Mouse (Mus musculus) hindbrain, embryonic 16.5 days (tissue): Measurements from ENCODE around the gene Yars2. TPM values are rescaled to one million over a fixed set of nuclear protein-coding genes. Genes with fewer than 3 reads are reported as not detected.
A peak's percentile ranks its signal among the peaks of the same experiment; 100 is the strongest.
"Not testable (repeated sequence)": the region's sequence is repeated elsewhere in the genome, so short reads cannot be mapped to it uniquely, and the experiment has no call there.

Experiments used
- ATAC-seq: fragments of 200-750 bp; cut with Nextera tagmentation; 2 replicates; pipeline ENCODE4 v1.8.0; 2017; ENCODE audit warnings: moderate TSS enrichment, moderate library complexity
- H3K27ac ChIP-seq: fragments of 300-500 bp; sonication (generic); 2 replicates; pipeline ENCODE4 v1.5.1; 2014; ENCODE audit warnings: low read depth, mild to moderate bottlenecking, control low read depth, low read length, moderate library complexity
- H3K27me3 ChIP-seq: fragments of 300-500 bp; sonication (generic); replicated peaks from 2 replicates; pipeline ENCODE4 v1.6.1; 2014; ENCODE audit warnings: low read length; ENCODE audit not compliant: control insufficient read depth, insufficient read depth
- H3K36me3 ChIP-seq: fragments of 300-500 bp; sonication (generic); 2 replicates; pipeline ENCODE4 v1.6.1; 2014; ENCODE audit warnings: mild to moderate bottlenecking, low read length, moderate library complexity, mixed read lengths; ENCODE audit not compliant: control insufficient read depth, insufficient read depth
- H3K4me1 ChIP-seq: fragments of 300-500 bp; sonication (generic); 2 replicates; pipeline ENCODE4 v1.6.1; 2014; ENCODE audit warnings: low read depth, low read length; ENCODE audit not compliant: control insufficient read depth, insufficient read depth
- H3K4me2 ChIP-seq: fragments of 300-500 bp; sonication (generic); 2 replicates; pipeline ENCODE4 v1.6.1; 2014; ENCODE audit warnings: mild to moderate bottlenecking, low read length, control low read depth, moderate library complexity
- H3K4me3 ChIP-seq: fragments of 300-500 bp; sonication (generic); 2 replicates; pipeline ENCODE4 v1.5.1; 2014; ENCODE audit warnings: mild to moderate bottlenecking, low read length, control low read depth, moderate library complexity
- H3K9ac ChIP-seq: fragments of 300-500 bp; sonication (generic); 2 replicates; pipeline ENCODE4 v1.6.1; 2014; ENCODE audit warnings: low read depth, mild to moderate bottlenecking, control low read depth, low read length, moderate library complexity
- H3K9me3 ChIP-seq: fragments of 300-500 bp; sonication (generic); 2 replicates; pipeline ENCODE4 v1.6.1; 2014; ENCODE audit warnings: mild to moderate bottlenecking, low read length, moderate library complexity; ENCODE audit not compliant: control insufficient read depth
- WGBS: fragments of 180-500 bp; shearing (Covaris S2); extraction: QIAGEN DNeasy Blood & Tissue Kit; methylation state at CpG from one replicate; pipeline ENCODE4 v1.1.7; 2014; 5-methylcytosine and 5-hydroxymethylcytosine counted together
- polyA plus RNA-seq: library from polyadenylated mRNA; unstranded; fragments of >200 nt; fragmentation: Nextera tagmentation; extraction: Ambion mirVana; gene quantifications from 2 replicates; pipeline ENCODE4 v1.2.1, GENCODE M21; 2015

Gene Yars2
- polyA plus RNA-seq, 1 experiment from 2014 or later, result 26.6 TPM

DNA sequence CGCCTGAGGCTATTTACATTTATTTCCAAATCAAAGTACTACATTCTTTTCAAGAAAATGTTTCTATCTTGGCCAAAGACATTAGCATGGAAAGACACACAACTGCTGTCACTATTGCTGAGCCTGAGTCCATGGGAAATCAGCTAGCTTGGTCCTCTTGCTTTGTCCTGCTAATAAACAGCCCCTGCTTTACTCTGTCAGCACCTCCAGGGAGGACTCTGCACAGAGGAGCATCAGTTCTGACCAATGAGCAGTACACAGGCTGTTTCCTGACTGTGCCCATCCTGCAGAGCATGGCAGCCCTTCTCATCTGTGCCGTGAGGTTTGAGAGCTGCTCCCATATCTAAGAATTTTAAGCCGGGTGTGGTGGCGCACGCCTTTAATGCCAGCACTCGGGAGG lies 29.0 kb upstream of the Yars2 start:
- no peaks in the 10 kb centered on the region for H3K9me3 ChIP-seq
- 85% methylated on average over 6 of the region's 6 CpGs for WGBS

DNA sequence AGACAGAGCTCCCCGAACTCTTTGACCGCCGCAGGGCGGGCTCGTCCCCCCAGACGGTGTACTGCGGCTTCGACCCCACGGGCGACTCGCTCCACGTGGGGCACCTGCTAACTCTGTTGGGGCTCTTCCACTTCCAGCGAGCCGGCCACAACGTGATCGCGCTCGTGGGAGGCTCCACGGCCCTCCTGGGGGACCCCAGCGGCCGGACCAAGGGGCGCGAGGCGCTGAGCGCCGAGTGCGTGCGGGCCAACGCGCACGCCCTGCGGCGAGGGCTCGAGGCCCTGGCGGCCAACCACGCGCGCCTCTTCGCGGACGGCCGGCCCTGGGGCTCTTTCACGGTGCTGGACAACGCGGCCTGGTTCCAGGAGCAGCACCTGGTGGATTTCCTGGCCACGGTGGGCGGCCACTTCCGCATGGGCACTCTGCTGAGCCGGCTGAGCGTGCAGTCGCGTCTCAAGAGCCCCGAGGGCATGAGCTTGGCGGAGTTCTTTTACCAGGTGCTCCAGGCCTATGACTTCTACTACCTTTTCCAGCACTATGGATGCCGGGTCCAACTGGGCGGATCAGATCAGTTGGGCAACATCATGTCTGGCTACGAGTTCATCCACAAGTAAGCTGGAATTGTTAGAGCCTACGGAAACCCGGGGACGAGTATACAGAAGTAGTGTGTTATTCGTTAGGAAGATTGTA lies 518 bp downstream of the Yars2 start:
- Histone ChIP-seq H3K9me3 (no peaks in the 10 kb centered on the region), H3K4me2 (peak overlapping the region; percentile 86), H3K4me1 (peaks cover 13% of the 10 kb centered on the region), H3K27me3 (no peaks in the 10 kb centered on the region), H3K4me3 (peak overlapping the region; percentile 98), H3K36me3 (peaks cover 7% of the 10 kb centered on the region), H3K9ac (peak overlapping the region; percentile 93), H3K27ac (peak overlapping the region; percentile 90)
- WGBS, result under 1% methylated on average over 41 of the region's 61 CpGs
- peak; percentile 83 for ATAC-seq

More for the DNA sequence above, 29.0 kb upstream of the Yars2 start:
- no peak overlapping the region for H3K4me3 ChIP-seq
- H3K36me3 ChIP-seq, result no peaks in the 10 kb centered on the region
- ATAC-seq, result no peak
- H3K4me1 ChIP-seq, result no peaks in the 10 kb centered on the region
- H3K9ac ChIP-seq, result no peak overlapping the region
- H3K27me3 ChIP-seq, result no peaks in the 10 kb centered on the region
- H3K27ac ChIP-seq, result no peak overlapping the region
- H3K4me2 ChIP-seq, result no peak overlapping the region

- Histone ChIP-seq H3K9ac (peak overlapping the region; percentile 93), H3K36me3 (peaks cover 10% of the 10 kb centered on the region), H3K27ac (no peak overlapping the region), H3K9me3 (no peaks in the 10 kb centered on the region), H3K4me3 (peak overlapping the region; percentile 98), H3K4me1 (peaks cover 13% of the 10 kb centered on the region), H3K27me3 (no peaks in the 10 kb centered on the region), H3K4me2 (peak overlapping the region; percentile 86)
- no peak for ATAC-seq
- WGBS, result 25% methylated on average over 7 of the region's 7 CpGs
These were observed 1.1 kb downstream of the Yars2 start for GRCm38 (mm10) chr16:16303888-16304287.

GRCm38 (mm10) chr16:16311319-16311718 lies 8.6 kb downstream of the Yars2 start:
- ATAC-seq, result peak; percentile 40; the same call in 1 of the 2 replicates
- no peak overlapping the region for H3K4me2 ChIP-seq
- H3K9ac ChIP-seq, result no peak overlapping the region
- H3K36me3 ChIP-seq, result peaks cover 30% of the 10 kb centered on the region
- H3K27me3 ChIP-seq, result no peaks in the 10 kb centered on the region
- H3K9me3 ChIP-seq, result no peaks in the 10 kb centered on the region
- 84% methylated on average over 5 of the region's 5 CpGs for WGBS
- H3K4me3 ChIP-seq, result no peak overlapping the region
- no peaks in the 10 kb centered on the region for H3K4me1 ChIP-seq
- H3K27ac ChIP-seq, result no peak overlapping the region

GRCm38 (mm10) chr16:16325775-16326336 lies 23.1 kb downstream of the Yars2 start:
- Histone ChIP-seq H3K36me3 (peaks cover 19% of the 10 kb centered on the region), H3K4me2 (no peak overlapping the region), H3K4me1 (no peaks in the 10 kb centered on the region), H3K27me3 (no peaks in the 10 kb centered on the region), H3K4me3 (no peak overlapping the region), H3K9ac (no peak overlapping the region), H3K27ac (no peak overlapping the region), H3K9me3 (no peaks in the 10 kb centered on the region)
- WGBS, result 76% methylated on average over 5 of the region's 5 CpGs
- no peak for ATAC-seq

GRCm38 (mm10) chr16:16346420-16346819 lies 43.7 kb downstream of the Yars2 start:
- no peaks in the 10 kb centered on the region for H3K27me3 ChIP-seq
- no peak overlapping the region for H3K27ac ChIP-seq
- H3K9ac ChIP-seq, result no peak overlapping the region
- whole genome bisulfite sequencing, result 92% methylated on average over 5 of the region's 5 CpGs
- H3K4me1 ChIP-seq, result no peaks in the 10 kb centered on the region
- no peak overlapping the region for H3K4me2 ChIP-seq
- no peaks in the 10 kb centered on the region for H3K9me3 ChIP-seq
- H3K4me3 ChIP-seq, result no peak overlapping the region
- peaks cover 7% of the 10 kb centered on the region for H3K36me3 ChIP-seq
- no peak for ATAC-seq

GRCm38 (mm10) chr16:16357908-16358307 lies 55.1 kb downstream of the Yars2 start:
- H3K27ac ChIP-seq, result no peak overlapping the region
- H3K27me3 ChIP-seq, result no peaks in the 10 kb centered on the region
- H3K36me3 ChIP-seq, result no peaks in the 10 kb centered on the region
- no peaks in the 10 kb centered on the region for H3K9me3 ChIP-seq
- ATAC-seq, result no peak
- peak overlapping the region; percentile 100 for H3K4me3 ChIP-seq
- H3K9ac ChIP-seq, result peak overlapping the region; percentile 99
- peak overlapping the region; percentile 57 for H3K4me2 ChIP-seq
- peaks cover 6% of the 10 kb centered on the region for H3K4me1 ChIP-seq
- 9% methylated on average over 6 of the region's 6 CpGs for WGBS

- Histone ChIP-seq H3K27me3 (no peaks in the 10 kb centered on the region), H3K9me3 (no peaks in the 10 kb centered on the region), H3K9ac (peak within 1 kb of the TSS; percentile 99), H3K4me1 (peaks cover 6% of the 10 kb centered on the region), H3K36me3 (no peaks in the 10 kb centered on the region), H3K27ac (peak within 1 kb of the TSS; percentile 91), H3K4me2 (peak within 1 kb of the TSS; percentile 57), H3K4me3 (peak within 1 kb of the TSS; percentile 100)
- peak; percentile 99 for ATAC-seq
- under 1% methylated on average over 55 of the region's 55 CpGs for WGBS
These were observed 55.8 kb downstream of the Yars2 start, which contains the start of gene Dnm1l for GRCm38 (mm10) chr16:16358481-16359100. Gene Dnm1l (minus strand): TSS chr16:16358959.

- not testable (repeated sequence) for ATAC-seq, H3K36me3 ChIP-seq, H3K9me3 ChIP-seq, H3K4me1 ChIP-seq, H3K27me3 ChIP-seq
- Histone ChIP-seq H3K4me3 (peak overlapping the region; percentile 100), H3K9ac (peak overlapping the region; percentile 99; the same call in 1 of the 2 replicates), H3K4me2 (peak overlapping the region; percentile 52), H3K27ac (peak overlapping the region; percentile 91)
- WGBS, result 50% methylated on average over 9 of the region's 9 CpGs
These were observed 56.3 kb downstream of the Yars2 start for GRCm38 (mm10) chr16:16359101-16359482.
